Mouse (Mus musculus): Measurements from ENCODE around the gene Bclaf1. TPM values are rescaled to one million over a fixed set of nuclear protein-coding genes. Genes with fewer than 3 reads are reported as not detected.

The Bclaf1 gene
- polyA plus RNA-seq (2015; fragmentation: Nextera tagmentation; extraction: Ambion mirVana), result 83.9 and 88.3 TPM in 2 replicates

DNA sequence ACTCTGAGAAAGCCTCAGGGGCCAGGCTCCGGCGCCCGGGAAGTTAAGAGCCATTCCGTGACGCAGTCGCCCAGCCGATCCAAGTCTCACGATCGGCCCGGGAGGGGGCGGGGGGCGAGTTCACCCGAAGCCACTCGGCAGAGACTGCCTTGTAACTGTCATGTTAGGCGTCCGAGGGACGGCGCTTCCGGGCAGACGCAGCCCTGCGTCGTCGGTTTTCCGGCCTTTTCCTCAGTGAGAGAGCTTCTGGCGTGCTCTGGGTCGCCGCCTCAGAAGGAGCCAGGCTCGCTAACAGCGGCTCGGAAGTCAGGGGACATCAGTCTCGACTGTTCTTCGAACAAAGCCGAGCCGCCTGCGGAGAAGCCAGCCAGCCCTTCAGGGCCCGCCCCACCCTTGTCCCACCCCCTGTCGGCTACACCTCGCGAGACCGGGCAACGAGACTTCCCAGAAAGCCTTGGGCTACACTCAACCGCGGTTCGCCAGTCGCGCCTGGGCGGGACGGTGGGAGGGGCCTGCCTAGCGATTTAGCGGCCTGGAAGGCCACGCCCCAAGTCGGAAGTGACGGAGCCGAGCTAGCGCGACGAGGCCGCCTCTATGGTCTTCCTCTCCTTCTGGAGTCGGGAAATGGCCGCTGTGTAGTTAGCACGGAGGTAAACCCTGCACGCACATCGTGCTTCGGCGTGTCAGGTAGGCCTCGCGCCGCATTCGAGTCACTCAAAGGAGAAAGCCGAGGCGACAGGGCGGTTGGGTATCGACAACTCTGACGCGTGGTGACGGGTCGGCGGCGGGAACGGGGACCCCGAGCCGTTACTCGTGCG lies at the start of gene Bclaf1:
Gene Bclaf1 (plus strand): TSS at position 552 of the 818 bp plus-strand sequence.
- ATAC-seq (replicated peaks; ENCODE audit: low FRiP score, low read depth) (peak; percentile 99), DNase-seq (ENCODE audit: low spot score) (peak; percentile 100)
- no peaks in the 10 kb centered on the region for H3K9me3 ChIP-seq (replicated peaks; ENCODE audit: low read length)
- no peak; the same call in 1 of the 2 replicates for TF ChIP-seq CTCF (IDR thresholded peaks at IDR 0.05; ENCODE audit: low read depth)
- peak within 1 kb of the TSS; percentile 93 for H3K9ac ChIP-seq (ENCODE audit: low read depth, low read length)
- under 1% methylated on average over 81 of the region's 84 CpGs for WGBS
- H3K27ac ChIP-seq, result peak within 1 kb of the TSS; percentile 100
- H3K4me1 ChIP-seq (replicated peaks; ENCODE audit: insufficient read depth, low read length), result no peaks in the 10 kb centered on the region
- no peaks in the 10 kb centered on the region for H3K27me3 ChIP-seq (ENCODE audit: insufficient read depth, low read length)
- no peaks in the 10 kb centered on the region for H3K36me3 ChIP-seq (ENCODE audit: insufficient read depth, low read length)
- H3K4me2 ChIP-seq (ENCODE audit: low read length), result peak within 1 kb of the TSS; percentile 80
- H3K4me3 ChIP-seq (replicated peaks; ENCODE audit: low read depth, low read length), result peak within 1 kb of the TSS; percentile 90

- Histone ChIP-seq H3K4me2 (ENCODE audit: low read length) (no peak overlapping the region), H3K27me3 (ENCODE audit: insufficient read depth, low read length) (no peaks in the 10 kb centered on the region), H3K9ac (ENCODE audit: low read depth, low read length) (no peak overlapping the region), H3K4me3 (replicated peaks; ENCODE audit: low read depth, low read length) (no peak overlapping the region), H3K27ac (no peak overlapping the region), H3K36me3 (ENCODE audit: insufficient read depth, low read length) (no peaks in the 10 kb centered on the region), H3K4me1 (replicated peaks; ENCODE audit: insufficient read depth, low read length) (no peaks in the 10 kb centered on the region), H3K9me3 (replicated peaks; ENCODE audit: low read length) (no peaks in the 10 kb centered on the region)
- no peak for TF ChIP-seq CTCF (IDR thresholded peaks at IDR 0.05; ENCODE audit: low read depth)
- no peak for DNase-seq (ENCODE audit: low spot score)
- 74% methylated on average over 6 of the region's 6 CpGs for WGBS
- ATAC-seq (replicated peaks; ENCODE audit: low FRiP score, low read depth), result no peak
Measured at GRCm38 (mm10) chr10:20262896-20263295, 49.4 kb upstream of the Bclaf1 start.

GRCm38 (mm10) chr10:20264479-20264878 lies 47.8 kb upstream of the Bclaf1 start:
- no peaks in the 10 kb centered on the region for H3K9me3 ChIP-seq (replicated peaks; ENCODE audit: low read length)
- H3K27ac ChIP-seq, result no peak overlapping the region
- no peaks in the 10 kb centered on the region for H3K27me3 ChIP-seq (ENCODE audit: insufficient read depth, low read length)
- no peak for TF ChIP-seq CTCF (IDR thresholded peaks at IDR 0.05; ENCODE audit: low read depth)
- DNase-seq (ENCODE audit: low spot score), result no peak
- no peaks in the 10 kb centered on the region for H3K36me3 ChIP-seq (ENCODE audit: insufficient read depth, low read length)
- H3K4me2 ChIP-seq (ENCODE audit: low read length), result no peak overlapping the region
- no peak overlapping the region for H3K4me3 ChIP-seq (replicated peaks; ENCODE audit: low read depth, low read length)
- 97% methylated on average over 7 of the region's 7 CpGs for WGBS
- no peak overlapping the region for H3K9ac ChIP-seq (ENCODE audit: low read depth, low read length)
- ATAC-seq (replicated peaks; ENCODE audit: low FRiP score, low read depth), result no peak
- H3K4me1 ChIP-seq (replicated peaks; ENCODE audit: insufficient read depth, low read length), result no peaks in the 10 kb centered on the region

GRCm38 (mm10) chr10:20267032-20267431 lies 45.2 kb upstream of the Bclaf1 start:
- H3K27ac ChIP-seq, result no peak overlapping the region
- H3K9ac ChIP-seq (ENCODE audit: low read depth, low read length), result no peak overlapping the region
- no peak for TF ChIP-seq CTCF (IDR thresholded peaks at IDR 0.05; ENCODE audit: low read depth)
- H3K4me1 ChIP-seq (replicated peaks; ENCODE audit: insufficient read depth, low read length), result no peaks in the 10 kb centered on the region
- no peaks in the 10 kb centered on the region for H3K36me3 ChIP-seq (ENCODE audit: insufficient read depth, low read length)
- ATAC-seq (replicated peaks; ENCODE audit: low FRiP score, low read depth) (no peak), DNase-seq (ENCODE audit: low spot score) (peak; percentile 23)
- no peak overlapping the region for H3K4me2 ChIP-seq (ENCODE audit: low read length)
- H3K9me3 ChIP-seq (replicated peaks; ENCODE audit: low read length), result no peaks in the 10 kb centered on the region
- no peak overlapping the region for H3K4me3 ChIP-seq (replicated peaks; ENCODE audit: low read depth, low read length)
- H3K27me3 ChIP-seq (ENCODE audit: insufficient read depth, low read length), result no peaks in the 10 kb centered on the region
- 52% methylated on average over 10 of the region's 10 CpGs for WGBS

GRCm38 (mm10) chr10:20268945-20269344 lies 43.3 kb upstream of the Bclaf1 start:
- 38% methylated on average over 7 of the region's 7 CpGs for WGBS
- no peaks in the 10 kb centered on the region for H3K4me1 ChIP-seq (replicated peaks; ENCODE audit: insufficient read depth, low read length)
- no peak for TF ChIP-seq CTCF (IDR thresholded peaks at IDR 0.05; ENCODE audit: low read depth)
- no peaks in the 10 kb centered on the region for H3K9me3 ChIP-seq (replicated peaks; ENCODE audit: low read length)
- H3K27ac ChIP-seq, result no peak overlapping the region
- H3K36me3 ChIP-seq (ENCODE audit: insufficient read depth, low read length), result no peaks in the 10 kb centered on the region
- DNase-seq (ENCODE audit: low spot score) (no peak), ATAC-seq (replicated peaks; ENCODE audit: low FRiP score, low read depth) (no peak)
- no peaks in the 10 kb centered on the region for H3K27me3 ChIP-seq (ENCODE audit: insufficient read depth, low read length)
- no peak overlapping the region for H3K9ac ChIP-seq (ENCODE audit: low read depth, low read length)
- no peak overlapping the region for H3K4me2 ChIP-seq (ENCODE audit: low read length)
- H3K4me3 ChIP-seq (replicated peaks; ENCODE audit: low read depth, low read length), result no peak overlapping the region

DNA sequence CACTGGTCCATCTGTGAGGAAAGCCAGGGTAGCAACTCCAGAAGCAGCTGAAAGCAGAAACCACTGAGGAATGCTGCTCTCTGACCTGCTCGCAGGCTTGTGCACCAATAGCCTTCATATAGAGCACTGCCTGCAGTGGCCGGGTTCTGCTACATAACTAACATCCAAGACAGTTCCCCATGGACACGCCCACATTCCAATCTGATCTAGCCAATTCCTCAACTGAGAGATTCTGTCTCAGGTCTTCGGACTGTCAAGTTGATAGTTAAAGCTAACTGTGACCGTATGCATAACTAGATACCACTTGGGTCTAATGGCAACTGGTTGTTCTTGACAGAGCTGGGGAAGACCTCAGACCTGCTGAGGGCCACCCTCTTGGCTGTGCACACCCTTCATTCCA lies 39.9 kb upstream of the Bclaf1 start:
- DNase-seq (ENCODE audit: low spot score) (no peak), ATAC-seq (replicated peaks; ENCODE audit: low FRiP score, low read depth) (no peak)
- Histone ChIP-seq H3K27me3 (ENCODE audit: insufficient read depth, low read length) (no peaks in the 10 kb centered on the region), H3K4me3 (replicated peaks; ENCODE audit: low read depth, low read length) (no peak overlapping the region), H3K27ac (no peak overlapping the region), H3K36me3 (ENCODE audit: insufficient read depth, low read length) (0 out of 2 replicates have a peak, but pooled peaks cover 3% of the 10 kb centered on the region), H3K4me1 (replicated peaks; ENCODE audit: insufficient read depth, low read length) (no peaks in the 10 kb centered on the region), H3K9ac (ENCODE audit: low read depth, low read length) (no peak overlapping the region), H3K9me3 (replicated peaks; ENCODE audit: low read length) (no peaks in the 10 kb centered on the region), H3K4me2 (ENCODE audit: low read length) (no peak overlapping the region)
- WGBS, result 83% methylated on average over 5 of the region's 5 CpGs
- TF ChIP-seq CTCF (IDR thresholded peaks at IDR 0.05; ENCODE audit: low read depth), result no peak

Data from kidney, postnatal 0 days (tissue).